Mouse (Mus musculus): ENCODE results near the gene Rars. TPM values are rescaled to one million over a fixed set of nuclear protein-coding genes. Genes with fewer than 3 reads are reported as not detected.
"Not testable (repeated sequence)": the region's sequence is repeated elsewhere in the genome, so short reads cannot be mapped to it uniquely, and the experiment has no call there.

The Rars gene
- total RNA-seq (2017) = 40.3 and 49.7 TPM in 2 replicates

DNA sequence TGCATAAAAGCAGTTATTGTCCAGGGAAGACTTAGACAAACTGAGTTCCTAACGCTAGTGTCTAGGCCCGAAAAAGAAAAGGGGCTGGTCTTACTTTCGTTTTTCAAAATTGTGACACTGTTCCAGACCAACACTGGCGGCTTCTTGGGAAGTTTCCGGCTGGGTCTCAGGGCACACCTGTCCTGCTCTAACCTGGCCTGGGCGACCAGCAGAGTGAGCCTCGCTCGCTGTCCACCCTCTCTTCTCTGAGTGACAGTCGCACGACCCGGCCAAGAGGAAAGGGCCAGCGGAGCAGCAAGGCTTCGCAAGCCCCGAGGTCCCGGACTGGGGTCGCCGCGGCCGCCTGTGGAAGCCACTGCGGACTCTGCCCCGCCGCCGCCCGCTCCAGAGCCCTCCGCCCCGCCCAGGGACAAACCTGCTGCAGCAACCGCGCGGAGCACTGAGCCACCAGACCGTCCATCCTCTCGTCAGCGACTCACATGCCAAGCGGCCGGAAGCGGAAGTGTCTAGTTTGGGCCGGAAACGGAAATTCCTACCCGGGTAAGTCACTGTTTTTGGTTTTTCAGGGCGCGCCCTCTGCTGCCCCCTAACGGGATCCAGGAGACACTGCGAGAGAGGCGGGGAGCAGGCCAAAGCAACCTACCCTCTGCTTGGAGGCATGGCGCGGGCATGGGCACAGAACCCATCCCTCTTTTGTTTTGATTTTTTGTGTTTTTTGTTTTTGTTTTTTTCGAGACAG, at the start of gene Rars:
TSS of gene Rars (minus strand) at position 485 of the 739 bp plus-strand sequence.
- ATAC-seq (ENCODE audit: extremely low read depth, insufficient number of reproducible peaks, low FRiP score, poor library complexity, severe bottlenecking) = peak; percentile 96

GRCm38 (mm10) chr11:35882777-35883176, 48.5 kb upstream of the Rars start:
- ATAC-seq (ENCODE audit: extremely low read depth, insufficient number of reproducible peaks, low FRiP score, poor library complexity, severe bottlenecking) = no peak

- ATAC-seq (ENCODE audit: extremely low read depth, insufficient number of reproducible peaks, low FRiP score, poor library complexity, severe bottlenecking) = no peak
These were observed 44.2 kb upstream of the Rars start for GRCm38 (mm10) chr11:35878559-35878897.

GRCm38 (mm10) chr11:35877651-35878558, 43.6 kb upstream of the Rars start:
- ATAC-seq (ENCODE audit: extremely low read depth, insufficient number of reproducible peaks, low FRiP score, poor library complexity, severe bottlenecking) = no peak

DNA sequence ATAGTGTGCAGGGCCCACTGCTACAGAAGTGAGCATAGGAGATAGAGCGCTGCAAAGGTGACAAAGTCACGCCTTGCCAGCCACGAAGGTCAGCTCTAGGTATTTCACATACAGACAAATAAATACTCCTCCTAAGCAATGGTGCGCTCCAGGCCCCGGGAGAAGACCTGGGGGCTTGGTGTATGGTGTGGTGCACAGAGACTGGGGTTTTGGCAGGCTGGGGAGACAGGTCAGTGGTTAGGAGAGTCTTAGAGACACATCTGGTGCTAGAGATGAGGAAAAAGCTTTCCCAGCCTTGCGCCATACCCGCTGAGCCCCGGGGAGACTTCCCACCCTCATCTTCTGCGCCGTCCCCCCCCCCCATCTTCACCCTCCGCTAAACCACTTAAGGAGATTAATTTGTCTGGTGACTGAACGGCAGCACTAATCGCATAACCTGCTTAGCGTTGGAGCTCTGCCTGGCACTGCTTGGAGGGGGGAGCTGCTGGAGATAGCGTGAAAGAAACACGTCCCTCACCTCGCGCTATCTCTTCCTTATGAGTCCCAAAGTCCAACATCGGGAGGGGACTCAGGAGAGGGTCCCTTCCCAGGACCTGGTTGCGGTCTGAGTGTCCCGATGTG, 39.4 kb upstream of the Rars start:
- ATAC-seq (ENCODE audit: extremely low read depth, insufficient number of reproducible peaks, low FRiP score, poor library complexity, severe bottlenecking) = no peak

DNA sequence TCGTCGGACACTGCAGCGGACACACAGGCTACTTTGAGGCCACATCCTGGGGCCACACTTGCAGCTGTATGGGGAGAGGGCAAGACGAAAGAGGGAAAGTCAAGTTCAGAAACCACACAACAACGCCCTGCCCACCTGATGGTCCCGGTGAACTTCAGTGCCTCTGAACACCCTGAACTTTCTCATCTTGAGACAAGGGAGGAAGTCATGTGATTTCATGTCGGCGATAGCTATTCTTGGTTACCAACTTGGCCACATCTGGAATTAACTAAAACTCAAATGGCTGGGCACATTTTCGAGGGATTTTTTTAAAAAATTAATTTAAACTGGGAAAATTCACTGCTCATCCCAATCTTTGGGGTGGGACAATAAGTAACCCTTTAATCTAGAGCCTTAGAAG, 36.7 kb upstream of the Rars start:
- ATAC-seq (ENCODE audit: extremely low read depth, insufficient number of reproducible peaks, low FRiP score, poor library complexity, severe bottlenecking) = no peak

GRCm38 (mm10) chr11:35866140-35866539, 31.8 kb upstream of the Rars start:
- ATAC-seq (ENCODE audit: extremely low read depth, insufficient number of reproducible peaks, low FRiP score, poor library complexity, severe bottlenecking) = no peak

GRCm38 (mm10) chr11:35864981-35865604, 30.8 kb upstream of the Rars start:
- no peak for ATAC-seq (ENCODE audit: extremely low read depth, insufficient number of reproducible peaks, low FRiP score, poor library complexity, severe bottlenecking)

DNA sequence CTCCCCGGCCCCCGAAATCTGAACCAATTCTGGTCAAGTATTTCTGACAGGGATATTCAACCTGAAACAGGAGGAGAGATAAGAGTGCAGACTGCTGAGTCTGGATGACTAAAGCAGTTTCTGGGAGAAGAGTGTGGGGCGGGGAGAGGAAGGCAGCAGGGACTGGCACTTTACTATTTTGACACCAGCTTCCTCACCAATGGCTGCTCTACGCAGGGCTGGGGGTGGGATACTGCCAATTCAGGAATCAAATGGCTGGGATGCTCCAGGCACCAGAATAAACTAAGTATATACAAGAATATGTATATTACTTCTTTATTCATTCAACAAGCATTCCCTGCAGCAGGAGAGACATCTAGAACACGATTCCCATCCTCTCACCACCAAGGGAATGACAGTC, 29.3 kb upstream of the Rars start:
- ATAC-seq (ENCODE audit: extremely low read depth, insufficient number of reproducible peaks, low FRiP score, poor library complexity, severe bottlenecking) = no peak

DNA sequence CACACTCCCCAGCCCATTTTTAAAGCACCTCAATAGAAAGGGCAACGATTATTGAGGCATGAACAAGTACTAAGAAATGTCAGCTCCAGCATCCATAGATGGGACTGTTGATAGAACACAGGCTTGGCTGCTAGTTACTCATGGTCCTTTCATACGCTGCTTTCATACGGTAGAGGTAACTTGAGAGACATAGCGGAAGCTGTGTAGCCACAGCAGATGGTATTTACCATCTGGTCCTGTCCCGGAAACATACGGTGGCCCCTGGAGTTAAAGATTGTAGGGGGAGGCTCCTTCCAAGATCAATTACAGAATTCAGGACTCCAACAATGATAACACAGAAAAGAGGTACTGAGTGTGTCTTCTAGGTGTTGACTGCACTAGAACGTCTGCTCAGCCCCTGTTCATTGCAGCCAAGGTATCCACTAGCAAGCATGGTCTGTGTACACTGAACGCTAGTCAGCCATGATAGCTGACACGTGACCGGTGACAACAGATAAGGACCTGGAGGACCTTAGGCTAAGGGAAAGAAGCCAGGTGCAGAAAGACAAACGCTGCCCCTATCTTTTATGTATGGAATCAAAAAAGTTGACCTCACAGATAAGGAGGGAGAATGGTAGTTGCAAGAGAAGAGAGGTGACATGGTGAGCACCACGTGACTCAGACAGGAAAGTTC, 23.2 kb upstream of the Rars start:
- ATAC-seq (ENCODE audit: extremely low read depth, insufficient number of reproducible peaks, low FRiP score, poor library complexity, severe bottlenecking) = no peak

GRCm38 (mm10) chr11:35856359-35857040, 22.2 kb upstream of the Rars start:
- no peak for ATAC-seq (ENCODE audit: extremely low read depth, insufficient number of reproducible peaks, low FRiP score, poor library complexity, severe bottlenecking)

GRCm38 (mm10) chr11:35855567-35855966, 21.3 kb upstream of the Rars start:
- no peak for ATAC-seq (ENCODE audit: extremely low read depth, insufficient number of reproducible peaks, low FRiP score, poor library complexity, severe bottlenecking)

DNA sequence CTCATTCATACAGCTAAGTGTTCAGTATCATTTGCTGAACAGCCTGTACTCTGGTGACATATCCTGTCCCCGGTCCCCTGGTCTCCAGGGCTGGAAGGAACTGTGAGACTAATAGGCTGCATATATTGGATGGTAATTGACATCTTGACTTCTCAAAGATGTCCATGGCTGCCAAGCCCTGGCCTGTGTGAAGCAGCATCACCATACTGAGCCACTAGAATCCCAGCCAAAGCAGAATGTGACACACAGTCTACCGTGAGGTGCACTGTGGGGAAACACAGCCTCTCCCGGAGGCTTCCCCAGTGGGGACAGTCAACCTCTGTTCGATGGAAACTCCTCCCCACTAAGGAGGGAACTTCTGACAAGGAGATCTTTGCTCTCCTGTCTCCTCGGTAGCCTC, 20.6 kb upstream of the Rars start:
- ATAC-seq (ENCODE audit: extremely low read depth, insufficient number of reproducible peaks, low FRiP score, poor library complexity, severe bottlenecking) = no peak

DNA sequence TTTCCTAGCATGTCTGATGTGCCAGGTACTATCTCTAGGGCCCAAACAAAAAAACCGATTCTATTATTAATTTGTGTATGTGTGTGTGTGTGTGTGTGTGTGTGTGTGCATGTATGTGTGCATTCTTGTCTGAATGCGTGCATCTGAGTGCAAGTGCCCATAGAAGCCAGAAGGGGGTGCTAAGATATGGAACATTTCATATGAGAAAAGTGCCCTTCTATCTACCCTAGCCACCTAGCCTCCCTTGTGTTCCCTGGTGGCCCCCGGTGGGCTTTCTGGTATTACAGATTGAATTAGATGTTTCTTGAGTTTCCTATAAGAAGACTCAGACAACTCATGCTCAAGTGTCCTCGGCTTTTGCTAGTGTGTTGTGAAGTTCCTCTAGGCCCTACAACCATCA, 19.3 kb upstream of the Rars start:
- no peak for ATAC-seq (ENCODE audit: extremely low read depth, insufficient number of reproducible peaks, low FRiP score, poor library complexity, severe bottlenecking)

DNA sequence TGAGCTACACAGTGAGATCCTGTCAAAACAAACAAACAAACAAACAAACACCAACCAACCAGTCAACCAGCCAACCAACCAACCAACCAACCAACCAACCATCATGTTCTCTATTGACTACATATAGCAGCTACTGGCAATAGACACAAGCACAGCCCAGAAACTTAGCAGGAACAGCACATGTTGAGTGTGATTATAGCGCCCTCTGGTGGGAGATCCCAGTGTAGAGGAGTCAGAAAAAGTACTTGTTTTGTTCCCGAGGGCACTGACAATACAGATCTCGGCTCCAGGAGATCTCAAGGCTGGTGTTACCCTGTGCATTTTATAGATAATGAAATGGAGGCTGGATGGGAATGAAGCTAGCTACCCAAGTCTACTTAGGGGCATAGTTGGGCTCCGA, 18.4 kb upstream of the Rars start:
- peak; percentile 41; the same call in 1 of the 2 replicates for ATAC-seq (ENCODE audit: extremely low read depth, insufficient number of reproducible peaks, low FRiP score, poor library complexity, severe bottlenecking)

DNA sequence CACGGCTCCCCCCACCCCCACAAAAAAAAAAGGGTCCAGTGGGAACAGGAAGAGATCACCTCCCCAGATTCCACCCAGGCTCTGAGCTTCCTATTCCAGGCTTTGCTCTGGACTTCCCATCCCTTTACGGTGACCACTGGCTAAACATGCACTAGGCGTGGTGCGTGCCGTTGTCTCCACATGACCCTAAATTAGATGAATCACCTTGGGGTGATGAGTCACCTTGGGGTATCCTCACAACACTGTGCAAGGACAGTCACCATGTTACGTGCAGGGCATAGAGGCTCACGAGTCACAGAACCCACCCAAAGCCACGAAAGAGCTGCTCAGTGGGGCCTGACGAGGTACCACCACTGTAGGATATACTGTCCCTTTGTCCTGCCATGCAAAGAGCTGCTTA, 10.0 kb upstream of the Rars start:
- no peak for ATAC-seq (ENCODE audit: extremely low read depth, insufficient number of reproducible peaks, low FRiP score, poor library complexity, severe bottlenecking)

GRCm38 (mm10) chr11:35842560-35842959, 8.3 kb upstream of the Rars start:
- not testable (repeated sequence) for ATAC-seq (ENCODE audit: extremely low read depth, insufficient number of reproducible peaks, low FRiP score, poor library complexity, severe bottlenecking)

DNA sequence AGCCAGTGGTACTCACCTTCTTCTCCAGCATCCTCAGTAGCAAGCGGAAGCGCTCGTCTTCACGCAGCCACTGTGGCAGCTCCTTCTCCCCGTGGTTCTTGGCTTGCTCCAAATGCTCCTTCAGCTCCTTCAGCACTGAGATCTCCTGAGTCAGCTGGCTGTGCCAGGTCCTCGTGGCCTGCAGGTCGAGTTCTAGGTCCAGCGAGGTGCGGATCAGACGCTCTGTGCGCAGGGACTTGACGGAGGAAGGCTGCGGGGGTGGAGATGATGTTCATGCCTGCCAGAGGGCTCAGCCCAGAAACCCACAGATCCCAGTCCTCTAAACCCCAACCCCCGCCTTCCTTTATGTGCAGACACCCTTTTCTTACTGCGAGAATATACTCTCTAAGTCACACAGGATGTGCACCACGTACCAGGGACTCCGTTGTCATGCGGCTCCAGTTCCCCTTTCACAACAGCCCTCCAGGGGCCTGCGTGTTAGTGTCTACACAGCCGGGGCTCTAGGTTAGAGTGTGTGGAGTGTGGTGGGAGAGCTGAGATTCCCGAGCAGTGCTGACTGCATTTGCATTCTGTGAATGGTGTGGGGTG, 7.5 kb upstream of the Rars start:
- ATAC-seq (ENCODE audit: extremely low read depth, insufficient number of reproducible peaks, low FRiP score, poor library complexity, severe bottlenecking) = peak; percentile 50; the same call in 1 of the 2 replicates
